Mouse (Mus musculus): Measurements from ENCODE around the gene Gm20865. TPM values are rescaled to one million over a fixed set of nuclear protein-coding genes. Genes with fewer than 3 reads are reported as not detected.

Gm20865 gene
- not detected in 2 replicates for polyA plus RNA-seq (2012; rRNA removed)

DNA sequence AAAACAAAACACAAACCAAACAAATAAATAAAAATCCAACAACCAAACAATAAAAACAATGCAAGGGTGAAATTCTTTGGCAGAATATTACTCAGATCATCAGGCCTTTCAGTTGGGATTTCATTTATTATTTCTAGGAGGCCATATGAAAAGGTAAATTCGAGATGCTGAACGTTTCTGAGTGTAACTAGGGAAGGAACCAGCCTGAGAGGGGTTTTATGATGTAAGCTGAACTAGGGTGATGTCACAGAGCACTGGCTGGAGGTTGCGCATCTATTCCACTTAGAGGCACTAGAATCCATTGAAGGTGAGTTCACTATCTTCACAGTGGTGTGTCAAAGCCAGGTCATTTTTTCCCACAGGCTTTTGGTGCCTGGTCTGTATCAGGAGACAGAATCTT, at the start of gene Gm20865:
TSS of gene Gm20865 (plus strand) at position 301 of the 400 bp plus-strand sequence.

Other genes starting within 250 kb of the Gm20865 start
- not detected in 2 replicates for gene Gm29866, start 247.9 kb upstream of the Gm20865 start, polyA plus RNA-seq (2012; rRNA removed)
- not detected in 2 replicates for gene Gm20909, start 77.0 kb upstream of the Gm20865 start, polyA plus RNA-seq (2012; rRNA removed)

Data from central nervous system, embryonic 18 days (tissue).